Mouse (Mus musculus) right cerebral cortex, postnatal 25 days (tissue): ENCODE results near the gene Greb1.

Experiments
- DNase-seq: peaks from one replicate; pipeline ENCODE4 v3.0.0; 2022

The Greb1 gene

GRCm38 (mm10) chr12:16669176-16669575 is 131.5 kb downstream of the Greb1 start:
- DNase-seq: no peak

- no peak for DNase-seq
These were observed 135.7 kb downstream of the Greb1 start for GRCm38 (mm10) chr12:16665022-16665421.

DNA sequence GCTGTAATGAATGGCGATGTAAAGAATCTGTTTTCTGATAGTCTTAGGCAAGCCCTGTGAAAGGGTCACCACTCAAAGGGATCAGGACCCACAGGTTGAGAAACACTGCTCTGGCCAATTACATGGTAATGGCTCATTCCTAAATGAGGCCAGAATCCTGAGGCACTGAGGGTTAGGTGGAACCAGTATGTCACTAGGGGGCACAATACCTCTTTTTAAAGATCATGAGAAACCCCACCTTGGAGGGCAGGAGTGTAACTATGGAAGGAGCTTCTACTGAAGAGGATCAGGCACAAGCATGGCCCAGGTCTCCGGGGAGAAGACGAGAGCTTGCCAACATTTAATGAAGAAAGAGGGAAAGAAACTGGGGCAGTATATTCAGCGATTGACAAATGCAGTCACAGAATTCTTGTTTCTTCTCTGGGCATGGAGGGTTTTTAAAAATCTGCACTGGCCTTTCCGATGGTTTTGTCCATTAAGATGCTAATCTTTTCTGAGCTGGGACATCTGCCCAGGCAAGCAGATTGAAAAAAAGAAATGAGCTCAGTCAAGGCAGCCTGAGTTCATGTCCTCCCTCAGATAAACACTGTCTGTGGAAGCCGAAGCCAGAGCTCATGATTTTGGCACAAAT is 137.6 kb downstream of the Greb1 start:
- DNase-seq: no peak

GRCm38 (mm10) chr12:16661936-16662335 is 138.8 kb downstream of the Greb1 start:
- no peak for DNase-seq

DNA sequence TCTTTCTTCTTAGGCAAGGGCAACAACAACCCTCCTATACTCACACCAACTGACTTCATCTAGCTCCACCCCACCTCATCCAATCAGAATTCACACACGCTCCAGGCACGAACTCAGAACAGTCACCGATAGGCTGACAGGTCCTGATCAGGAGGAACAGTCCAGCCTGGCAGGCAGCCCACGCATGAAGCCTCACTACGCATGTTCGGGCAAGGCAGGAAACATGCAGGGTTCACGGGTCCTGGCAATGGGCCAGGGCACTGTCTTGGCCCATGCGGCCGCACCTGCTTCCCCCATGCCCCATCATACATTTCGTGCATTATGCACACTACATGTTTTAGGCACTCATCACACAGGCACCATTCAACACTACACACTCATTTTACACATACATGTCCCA is 139.2 kb downstream of the Greb1 start:
- no peak for DNase-seq

- DNase-seq: peak; percentile 28
These were observed 143.5 kb downstream of the Greb1 start for GRCm38 (mm10) chr12:16656906-16657875.

GRCm38 (mm10) chr12:16655604-16656003 is 145.1 kb downstream of the Greb1 start:
- no peak for DNase-seq

DNA sequence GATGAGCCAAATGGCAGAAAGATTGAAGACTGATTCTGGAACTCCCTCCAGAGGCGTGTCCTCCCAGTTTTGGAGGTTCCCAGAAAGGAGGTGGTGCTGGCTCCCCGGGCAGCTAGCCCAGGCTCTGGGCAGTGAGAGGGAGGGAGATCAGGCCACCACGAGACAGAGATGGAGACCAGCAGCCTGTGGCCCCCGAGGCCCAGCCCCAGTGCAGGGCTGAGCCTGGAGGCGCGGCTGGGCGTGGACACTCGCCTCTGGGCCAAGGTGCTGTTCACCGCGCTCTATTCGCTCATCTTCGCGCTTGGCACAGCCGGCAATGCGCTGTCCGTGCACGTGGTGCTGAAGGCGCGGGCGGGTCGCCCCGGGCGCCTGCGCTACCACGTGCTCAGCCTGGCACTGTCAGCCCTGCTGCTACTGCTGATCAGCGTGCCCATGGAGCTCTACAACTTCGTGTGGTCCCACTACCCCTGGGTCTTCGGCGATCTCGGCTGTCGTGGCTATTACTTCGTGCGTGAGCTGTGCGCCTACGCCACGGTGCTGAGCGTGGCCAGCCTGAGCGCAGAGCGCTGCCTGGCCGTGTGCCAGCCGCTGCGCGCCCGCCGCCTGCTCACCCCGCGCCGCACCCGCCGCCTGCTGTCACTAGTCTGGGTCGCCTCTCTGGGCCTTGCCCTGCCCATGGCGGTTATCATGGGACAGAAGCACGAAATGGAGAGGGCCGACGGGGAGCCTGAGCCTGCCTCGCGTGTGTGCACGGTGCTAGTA is 147.2 kb downstream of the Greb1 start, which contains the start of gene Ntsr2:
Gene Ntsr2, plus strand, starts transcription at position 51 of the 762 bp plus-strand sequence.
- peak; percentile 75 for DNase-seq

DNA sequence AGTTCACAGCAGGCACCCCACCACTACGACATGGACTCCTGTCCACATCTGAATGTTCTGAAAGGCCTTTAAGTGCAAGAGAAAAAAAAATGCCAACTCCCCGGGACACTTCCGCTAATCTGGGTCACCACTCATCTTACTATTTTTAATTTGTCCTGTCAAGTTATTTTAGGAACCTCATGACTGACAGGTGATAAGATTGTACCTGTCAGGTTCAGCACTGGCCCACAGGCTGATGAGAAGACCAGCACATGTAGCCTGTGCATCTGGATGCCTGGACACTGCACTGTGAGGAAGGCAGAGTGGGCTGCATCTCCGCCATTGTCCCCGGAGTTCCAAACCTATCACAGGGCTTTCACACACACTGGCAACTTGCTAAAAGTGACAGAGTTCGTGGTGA is 150.9 kb downstream of the Greb1 start:
- DNase-seq: no peak

DNA sequence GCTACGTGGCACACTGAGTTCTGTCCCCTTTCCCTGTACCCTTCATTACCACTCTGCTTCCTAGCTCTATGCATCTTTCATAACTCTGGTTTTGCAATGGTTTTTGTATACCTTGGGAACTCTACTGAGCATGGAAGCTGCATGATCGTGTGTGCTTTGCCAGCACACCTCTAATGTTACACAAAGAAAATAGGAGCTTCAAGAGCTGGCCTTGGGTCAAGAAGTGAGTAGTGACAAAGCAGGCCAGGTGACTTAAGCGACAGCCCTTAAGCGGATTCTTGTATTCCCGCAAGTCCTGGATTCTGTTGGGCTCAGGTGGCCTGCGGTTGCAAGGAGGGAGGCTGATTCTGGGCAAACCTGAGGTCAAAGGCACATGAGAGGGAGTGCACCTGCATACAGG is 152.4 kb downstream of the Greb1 start:
- DNase-seq: no peak

DNA sequence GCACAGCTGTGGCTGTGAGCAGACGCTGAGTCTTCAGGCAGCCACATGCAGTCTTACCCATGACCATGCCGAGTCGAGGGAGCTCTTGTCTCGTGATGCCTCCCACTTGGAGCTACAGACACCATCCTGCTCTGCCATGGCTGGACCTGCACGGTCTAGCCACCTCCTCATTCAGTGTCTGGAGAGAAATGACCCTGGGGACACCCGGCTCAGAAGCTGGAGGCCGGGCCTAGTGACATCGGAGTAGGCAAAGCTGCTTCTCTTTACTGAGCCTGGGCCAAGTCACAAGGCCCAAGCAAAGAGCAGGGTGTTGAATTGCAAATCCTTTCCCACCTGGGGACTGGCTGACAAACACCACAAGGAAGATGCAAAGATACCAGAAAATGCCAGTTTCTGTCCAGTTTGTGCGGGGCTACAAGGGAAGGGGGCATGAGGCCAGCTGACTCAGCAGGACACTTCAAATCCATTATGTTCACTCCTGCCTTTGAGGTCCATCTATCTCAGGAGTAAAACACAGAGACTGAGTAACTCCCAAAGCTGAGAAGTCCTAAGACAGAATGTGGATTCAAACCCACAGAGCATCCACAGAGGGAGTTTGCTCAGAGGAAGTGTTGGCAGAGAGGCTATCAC is 153.8 kb downstream of the Greb1 start:
- DNase-seq: no peak

DNA sequence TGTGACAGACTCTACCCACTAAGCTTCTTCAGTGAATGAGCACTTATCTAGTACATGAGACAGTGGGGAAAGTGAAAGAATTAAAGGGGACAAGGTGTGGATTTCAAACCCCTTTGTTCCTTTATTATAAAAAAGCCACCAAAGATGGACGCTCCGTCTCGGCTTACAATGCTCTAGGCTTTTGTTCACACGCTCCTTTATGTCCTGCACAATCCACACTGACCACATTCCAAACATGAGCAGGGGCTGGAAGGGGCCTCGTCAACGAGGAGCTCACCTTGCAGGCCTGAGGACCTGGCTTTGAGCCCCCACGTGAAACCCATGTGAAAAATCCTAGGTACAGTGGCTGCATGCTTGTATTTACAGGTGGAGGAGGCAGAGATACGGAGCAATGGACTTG is 156.0 kb downstream of the Greb1 start:
- DNase-seq: no peak

DNA sequence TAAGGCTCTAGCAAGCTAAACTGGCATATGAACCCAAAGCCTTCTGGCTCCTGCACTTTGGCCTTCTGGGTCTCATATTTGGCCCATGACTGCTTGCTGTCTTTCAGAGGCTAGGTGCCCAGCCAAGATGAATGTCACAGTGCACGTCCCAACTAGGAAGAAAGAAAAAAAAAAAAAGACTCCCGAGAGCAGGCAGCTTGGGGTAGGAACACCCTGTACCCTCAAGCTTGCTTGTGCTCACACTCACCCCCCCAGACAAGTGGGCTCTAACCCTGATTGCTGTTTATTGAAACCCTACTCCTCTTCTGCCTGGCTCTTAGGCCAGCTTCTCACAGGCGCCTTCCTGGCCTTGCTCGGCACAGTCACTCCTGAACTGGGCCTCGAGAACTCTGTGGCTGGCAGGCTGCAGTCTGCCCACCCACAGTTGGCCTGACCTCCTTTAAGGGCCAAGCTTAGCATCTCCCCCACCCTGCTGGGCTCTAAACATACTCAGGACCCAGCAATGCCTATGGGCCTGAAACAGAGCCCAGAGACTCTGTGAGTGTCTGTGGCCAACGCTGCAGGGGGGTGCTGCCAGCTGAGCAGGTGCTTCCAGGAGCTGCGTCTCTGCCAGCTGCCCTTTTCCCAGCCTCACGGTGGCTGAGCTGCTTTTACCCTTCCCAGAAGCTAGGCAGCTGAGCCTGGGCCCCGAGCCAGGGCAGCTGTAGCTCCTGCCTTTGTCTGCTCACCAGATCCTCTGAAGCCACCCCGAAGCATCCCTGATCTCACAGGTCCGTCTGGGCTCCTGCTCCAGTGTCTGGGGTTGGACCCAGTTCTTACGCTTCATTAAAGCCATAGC is 157.0 kb downstream of the Greb1 start:
- DNase-seq: peak; percentile 36

- no peak for DNase-seq
These were observed 158.7 kb downstream of the Greb1 start for GRCm38 (mm10) chr12:16642000-16642399.

- no peak for DNase-seq
These were observed 160.6 kb downstream of the Greb1 start for GRCm38 (mm10) chr12:16640075-16640474.

DNA sequence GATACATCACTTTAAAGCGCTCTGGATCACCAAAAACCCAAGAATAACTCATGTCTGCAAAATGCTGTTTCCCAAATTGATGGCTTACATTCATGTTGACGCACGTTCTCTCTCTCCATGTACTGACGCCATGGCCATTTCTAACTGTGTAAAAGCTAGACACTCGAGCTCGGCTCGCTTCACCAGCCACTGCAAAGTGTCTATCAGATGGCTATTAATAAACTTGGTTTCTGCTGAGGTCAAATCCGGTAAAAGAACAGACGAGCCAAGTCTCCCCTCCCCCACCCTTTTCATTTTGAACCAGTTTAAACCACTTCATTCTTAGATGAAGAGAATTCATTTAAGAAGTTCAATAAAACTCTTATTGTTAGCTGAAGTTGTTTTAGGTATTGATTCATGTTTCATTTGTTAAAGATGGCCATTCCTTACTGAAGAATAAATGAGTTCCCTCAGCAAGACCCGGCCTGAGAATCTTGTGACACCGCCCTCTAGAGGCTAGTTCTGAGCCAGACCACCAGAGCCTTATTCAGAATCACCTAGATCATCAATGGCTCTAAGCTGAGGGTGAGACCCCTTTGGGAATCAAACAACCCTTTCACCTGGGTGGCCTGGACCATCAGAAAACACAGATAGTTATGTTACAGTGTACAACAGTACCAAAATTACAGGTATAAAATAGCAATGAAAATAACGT is 161.5 kb downstream of the Greb1 start:
- DNase-seq: no peak

- no peak for DNase-seq
These were observed 164.9 kb downstream of the Greb1 start for GRCm38 (mm10) chr12:16635816-16636215.

DNA sequence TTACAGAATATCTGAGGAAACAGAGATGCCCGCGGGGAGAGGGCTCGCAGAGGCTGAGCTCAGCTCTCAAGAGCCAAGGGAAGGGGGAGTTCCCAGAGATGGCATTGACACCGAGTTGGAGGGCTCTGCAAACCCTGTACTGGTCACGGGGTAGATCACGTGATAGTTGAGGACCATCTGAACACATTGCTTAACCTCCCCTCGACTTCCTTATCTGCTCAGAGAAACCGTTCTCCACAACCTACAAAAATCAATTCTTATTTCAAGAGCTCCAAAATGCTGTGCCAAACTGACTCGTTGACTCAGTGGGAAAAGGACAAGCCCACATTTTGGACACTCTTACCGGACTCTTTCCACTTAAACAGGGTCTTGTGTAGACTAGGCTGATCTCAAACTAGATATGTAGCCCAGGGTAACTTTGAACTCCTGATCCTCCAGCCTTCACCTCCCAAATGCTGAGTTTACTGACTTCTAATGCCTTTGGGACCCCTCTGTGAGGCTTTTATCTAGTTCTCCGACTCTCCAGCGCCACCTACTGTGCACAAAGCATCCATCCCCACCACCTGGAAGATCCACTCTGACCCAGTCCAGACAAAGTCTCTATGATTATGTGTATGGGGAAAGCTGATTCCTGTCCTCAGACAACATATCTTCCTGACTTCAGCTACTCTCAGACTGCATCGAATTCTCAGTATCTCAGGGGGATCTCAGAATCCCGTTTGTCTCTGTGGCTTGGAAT is 166.4 kb downstream of the Greb1 start:
- no peak for DNase-seq

GRCm38 (mm10) chr12:16633235-16633634 is 167.5 kb downstream of the Greb1 start:
- DNase-seq: no peak

- no peak for DNase-seq
These were observed 169.3 kb downstream of the Greb1 start for GRCm38 (mm10) chr12:16631423-16631822.

DNA sequence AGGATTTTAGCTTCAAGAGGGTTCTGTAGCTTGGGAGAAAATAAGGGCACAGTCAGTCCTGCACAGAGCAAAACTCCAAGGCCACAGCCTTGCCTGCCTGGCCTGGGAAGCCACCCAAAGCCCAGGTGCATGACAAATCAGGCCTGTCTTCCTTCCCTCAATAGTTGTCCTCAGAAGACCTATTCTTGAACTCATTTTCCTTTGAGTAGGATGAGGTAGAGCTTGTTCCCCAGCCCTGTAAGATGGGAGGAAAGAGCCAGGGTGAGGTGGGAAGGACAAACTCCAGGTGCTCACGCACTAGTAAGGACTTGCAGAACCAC is 169.9 kb downstream of the Greb1 start:
- no peak for DNase-seq
